Mouse (Mus musculus) bone marrow, adult 2 months (tissue): ENCODE measurements around the gene Cpm. TPM values are rescaled to one million over a fixed set of nuclear protein-coding genes. Genes with fewer than 3 reads are reported as not detected.

Experiments
- H3K27ac ChIP-seq: fragments of 200-500 bp; 2 replicates; pipeline ENCODE4 v1.5.1; 2012; ENCODE audit warnings: low read depth, mild to moderate bottlenecking, control low read depth, inconsistent platforms, low read length; ENCODE audit not compliant: control insufficient read depth, poor library complexity, insufficient read depth
- H3K4me1 ChIP-seq: fragments of 200-500 bp; 2 replicates; pipeline ENCODE4 v1.6.1; 2011; ENCODE audit warnings: low read length; ENCODE audit not compliant: control insufficient read depth, insufficient read depth
- H3K4me3 ChIP-seq: fragments of 200-500 bp; replicated peaks from 2 replicates; pipeline ENCODE3; 2011; ENCODE audit warnings: mild to moderate bottlenecking, low read depth, low read length, control low read depth; ENCODE audit not compliant: control insufficient read depth
- CTCF ChIP-seq: fragments of 200-500 bp; IDR thresholded peaks from 2 replicates; pipeline ENCODE4 v1.5.1; 2011; ENCODE audit warnings: low read length, control low read depth; ENCODE audit not compliant: control insufficient read depth, insufficient read depth
- POLR2A ChIP-seq: fragments of 200-500 bp; IDR thresholded peaks from 2 replicates; pipeline ENCODE4 v1.6.1; 2011; ENCODE audit warnings: low read depth, mild to moderate bottlenecking, control low read depth, low read length, borderline replicate concordance; ENCODE audit not compliant: control insufficient read depth
- WGBS: fragments of 180-500 bp; shearing (Covaris S2); methylation state at CpG from one replicate; pipeline ENCODE4 v1.1.7; 2018; 5-methylcytosine and 5-hydroxymethylcytosine counted together
- polyA plus RNA-seq: library from polyadenylated mRNA; stranded (reverse); fragments of >200 nt; gene quantifications from 2 replicates; pipeline ENCODE4 v1.2.4, GENCODE M21; 2011; ENCODE audit warnings: low replicate concordance; ENCODE audit not compliant: missing spikeins, insufficient read depth, insufficient read length

Cpm gene
- polyA plus RNA-seq, 1 experiment, result 11.6 TPM

DNA sequence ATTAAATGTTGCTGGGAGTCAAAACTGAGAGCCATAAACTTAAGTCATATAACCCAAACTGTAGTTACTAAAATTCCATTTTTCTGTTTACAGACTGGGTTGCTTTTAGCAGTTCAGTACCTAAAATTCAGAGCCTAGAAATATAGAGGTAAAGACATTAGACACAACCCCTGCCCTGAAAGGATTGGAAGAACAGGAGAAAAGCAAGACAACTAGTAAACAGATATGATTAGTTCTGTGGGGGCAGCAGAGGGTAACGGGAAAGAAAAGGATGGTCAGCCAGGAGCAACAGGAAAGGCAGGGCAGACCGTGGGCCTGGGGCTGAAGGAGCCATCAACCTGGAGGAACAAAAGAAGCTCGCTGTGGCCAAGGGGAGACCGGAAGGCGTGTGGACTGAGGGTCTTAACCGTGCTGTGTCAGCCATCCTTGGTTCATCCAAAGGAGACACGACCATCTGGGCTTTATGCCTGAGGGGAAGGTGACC is 11.3 kb downstream of the Cpm start:
- no peak for TF ChIP-seq POLR2A
- TF ChIP-seq CTCF, result no peak
- Histone ChIP-seq H3K4me3 (no peak overlapping the region), H3K27ac (no peak overlapping the region), H3K4me1 (peaks cover 2% of the 10 kb centered on the region)
- WGBS, result 82% methylated on average over 7 of the region's 7 CpGs

DNA sequence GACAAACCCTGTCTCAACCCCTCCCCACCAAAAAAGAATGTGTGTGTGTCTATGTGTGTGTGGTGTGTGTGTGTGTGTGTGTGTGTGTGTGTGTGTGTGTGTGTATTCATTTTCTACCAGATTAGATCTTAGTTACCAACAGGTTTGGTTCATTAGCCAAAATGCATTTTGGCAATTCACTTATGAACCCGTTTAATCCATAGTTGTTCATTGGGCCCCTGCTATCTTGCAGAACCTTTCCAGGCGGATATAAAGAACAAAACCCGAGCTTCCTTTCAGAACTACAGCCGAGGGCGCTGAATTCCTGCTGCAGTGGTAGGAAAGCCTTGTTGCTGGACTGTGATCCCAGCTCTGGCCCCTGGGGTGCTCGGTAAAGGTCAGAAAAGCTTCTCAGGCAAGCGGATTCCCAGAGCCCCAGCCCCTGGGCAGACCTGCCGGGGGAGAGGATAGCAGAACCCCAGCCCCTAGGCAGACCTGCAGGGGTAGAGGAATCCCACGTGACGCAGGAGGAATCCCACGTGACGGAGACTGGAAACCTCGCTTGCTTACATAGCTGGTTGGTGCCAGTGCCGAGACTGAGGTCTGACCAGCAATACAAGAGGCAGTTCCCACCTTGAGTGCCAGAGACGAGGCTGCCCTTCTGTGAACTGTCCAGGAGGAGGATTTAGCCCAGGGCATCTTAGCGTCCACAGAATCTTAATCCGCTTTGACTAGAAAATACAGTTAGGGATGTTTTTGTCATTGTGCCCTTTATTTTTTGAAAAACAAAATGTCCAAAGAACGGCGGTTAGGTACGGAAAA is 12.3 kb downstream of the Cpm start:
- no peak overlapping the region for H3K27ac ChIP-seq
- no peak overlapping the region for H3K4me3 ChIP-seq
- WGBS, result 87% methylated on average over 20 of the region's 20 CpGs
- peaks cover 3% of the 10 kb centered on the region for H3K4me1 ChIP-seq
- TF ChIP-seq POLR2A (no peak), CTCF (no peak)

DNA sequence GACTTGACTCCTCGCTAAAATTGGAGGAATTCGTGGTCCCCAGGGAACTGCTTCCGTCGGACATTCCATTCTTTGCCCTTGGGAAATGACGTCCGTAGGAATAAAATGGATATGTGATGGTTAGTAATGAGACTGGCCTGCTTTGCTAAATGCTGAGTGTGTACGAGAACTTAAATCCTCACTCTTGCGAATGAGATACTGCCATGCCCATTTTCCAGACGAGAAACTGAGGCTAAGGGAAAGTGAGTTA is 12.8 kb downstream of the Cpm start:
- WGBS, result 85% methylated on average over 9 of the region's 9 CpGs
- Histone ChIP-seq H3K4me3 (no peak overlapping the region), H3K4me1 (peaks cover 4% of the 10 kb centered on the region), H3K27ac (no peak overlapping the region)
- TF ChIP-seq CTCF, result no peak
- TF ChIP-seq POLR2A, result no peak

DNA sequence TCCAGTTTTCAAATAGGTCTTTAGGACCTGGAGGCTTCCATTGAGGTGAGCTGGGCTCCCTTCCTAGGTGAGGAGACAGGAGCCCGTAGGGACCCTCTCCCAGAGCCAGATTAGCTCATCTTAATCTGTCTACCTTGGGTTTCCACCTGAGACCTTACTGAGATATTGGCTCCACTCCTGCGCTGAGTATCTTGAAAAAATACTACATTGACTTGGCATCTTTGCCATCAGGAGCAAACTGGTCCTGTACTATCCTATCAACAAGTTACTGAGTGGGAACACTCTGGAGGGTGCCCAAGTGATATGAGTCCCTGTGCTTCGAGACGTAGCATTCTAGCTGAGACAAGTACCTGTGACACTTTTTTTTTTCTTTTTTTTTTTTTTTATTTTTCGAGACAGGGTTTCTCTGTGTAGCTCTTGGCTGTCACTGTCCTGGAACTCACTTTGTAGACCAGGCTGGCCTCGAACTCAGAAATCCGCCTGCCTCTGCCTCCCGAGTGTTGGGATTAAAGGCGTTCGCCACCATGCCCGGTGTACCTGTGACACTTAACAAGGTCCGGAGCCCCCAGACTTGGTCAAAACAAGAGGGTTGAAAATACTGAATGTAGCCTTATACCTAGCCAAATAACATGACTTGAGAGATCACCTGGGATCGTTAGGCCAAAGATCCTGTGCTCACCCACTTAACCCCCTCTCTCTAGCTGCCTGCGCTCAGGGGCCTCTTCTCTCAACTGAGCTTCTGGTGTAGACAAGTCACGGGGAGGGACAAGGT is 13.4 kb downstream of the Cpm start:
- H3K27ac ChIP-seq, result no peak overlapping the region
- WGBS, result 82% methylated on average over 15 of the region's 15 CpGs
- TF ChIP-seq POLR2A (no peak), CTCF (no peak)
- H3K4me1 ChIP-seq, result peaks cover 4% of the 10 kb centered on the region
- H3K4me3 ChIP-seq, result no peak overlapping the region

DNA sequence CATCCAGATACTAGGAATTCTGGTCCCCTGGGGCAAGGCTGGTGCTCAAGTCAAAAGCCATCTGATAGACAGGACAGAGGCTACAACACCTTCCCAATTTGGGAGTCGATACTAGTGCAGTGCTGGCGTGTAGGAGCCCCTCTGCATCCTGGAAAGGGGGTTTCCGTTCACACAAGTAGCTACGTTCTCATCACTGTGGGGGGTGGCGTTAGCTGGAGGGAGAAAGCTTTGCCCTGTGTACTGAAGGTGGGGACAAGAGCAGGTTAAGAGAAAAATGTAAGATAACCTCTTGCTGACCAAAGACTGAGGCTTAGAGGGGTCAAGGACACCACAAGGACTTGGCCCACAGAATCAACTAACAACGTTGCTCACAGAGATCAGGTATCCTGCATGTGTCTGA is 14.0 kb downstream of the Cpm start:
- WGBS, result 81% methylated on average over 6 of the region's 6 CpGs
- TF ChIP-seq CTCF, result no peak
- TF ChIP-seq POLR2A, result no peak
- Histone ChIP-seq H3K4me3 (no peak overlapping the region), H3K4me1 (peaks cover 4% of the 10 kb centered on the region), H3K27ac (no peak overlapping the region)

DNA sequence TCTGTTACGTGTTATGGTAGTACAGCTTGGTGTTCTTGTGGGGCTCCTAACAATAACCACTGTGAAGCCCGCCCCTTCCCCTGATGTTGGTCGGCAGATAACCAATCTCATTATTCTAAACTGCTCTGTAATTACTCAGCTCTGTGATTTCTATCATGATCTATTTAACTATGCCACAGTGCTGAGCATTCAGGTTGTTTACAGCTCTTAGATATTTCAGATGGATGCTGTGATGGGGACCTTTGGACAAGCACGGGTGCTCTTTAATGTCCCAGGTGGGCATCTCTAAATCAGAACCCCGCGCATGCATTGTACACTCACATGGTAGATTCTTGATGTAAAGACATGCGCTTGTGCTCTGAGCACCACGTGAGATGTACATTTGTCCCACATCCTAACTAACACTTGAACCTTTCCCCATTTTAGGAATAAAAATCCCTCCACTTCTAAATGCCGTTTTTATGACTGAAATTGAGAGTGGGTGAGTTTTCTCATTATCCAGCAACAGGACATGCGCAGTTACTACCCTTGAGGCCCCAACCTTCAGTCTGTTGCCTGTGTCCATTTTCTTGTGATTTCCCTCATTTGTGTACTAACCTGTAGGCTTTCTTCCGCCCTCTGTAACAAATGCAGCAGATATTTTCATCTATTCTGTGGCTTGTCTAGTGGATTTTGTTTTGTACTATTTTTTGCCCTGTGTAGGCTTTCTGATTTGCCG is 14.6 kb downstream of the Cpm start:
- Histone ChIP-seq H3K4me1 (peaks cover 4% of the 10 kb centered on the region), H3K4me3 (no peak overlapping the region), H3K27ac (no peak overlapping the region)
- no peak for TF ChIP-seq CTCF
- TF ChIP-seq POLR2A, result no peak
- 85% methylated on average over 12 of the region's 12 CpGs for WGBS

DNA sequence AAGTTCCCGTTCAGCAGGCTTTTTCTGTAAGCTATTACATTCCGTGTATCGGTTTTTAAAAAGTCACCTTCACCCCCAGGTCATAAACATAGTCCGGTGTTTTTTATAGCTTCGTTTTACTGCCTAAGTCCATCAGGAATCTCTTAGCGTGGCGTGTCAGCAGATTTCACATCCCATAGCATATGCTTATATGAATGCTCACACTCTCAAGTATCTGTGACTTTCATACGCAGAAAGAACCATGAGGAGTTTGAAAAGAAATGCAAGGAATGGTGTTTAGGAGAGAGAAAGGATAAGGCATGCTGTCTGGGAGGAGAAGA is 15.1 kb downstream of the Cpm start:
- H3K27ac ChIP-seq, result no peak overlapping the region
- TF ChIP-seq CTCF (no peak), POLR2A (no peak)
- no peak overlapping the region for H3K4me3 ChIP-seq
- peaks cover 4% of the 10 kb centered on the region for H3K4me1 ChIP-seq
- WGBS, result 85% methylated on average over 8 of the region's 8 CpGs

DNA sequence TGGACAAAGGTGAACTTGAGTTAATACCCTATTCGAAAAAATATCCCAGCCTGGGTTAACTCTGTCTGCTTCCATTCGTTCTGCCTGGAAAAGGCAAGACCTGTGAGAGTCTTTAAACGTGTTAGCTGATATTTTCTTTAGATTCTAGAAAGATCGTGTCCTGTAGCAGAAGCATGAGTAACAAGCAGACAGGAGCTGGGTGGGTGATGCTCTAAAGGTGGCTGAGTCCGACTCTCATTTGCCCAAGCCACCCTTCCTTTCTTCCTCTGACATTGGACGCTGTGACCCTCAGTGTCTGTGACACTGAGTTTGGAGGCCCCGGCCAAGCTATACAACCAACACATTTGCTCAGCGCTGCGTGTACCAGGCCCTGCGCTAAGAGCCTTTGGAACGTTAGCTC is 15.5 kb downstream of the Cpm start:
- Histone ChIP-seq H3K27ac (no peak overlapping the region), H3K4me3 (no peak overlapping the region), H3K4me1 (peaks cover 4% of the 10 kb centered on the region)
- no peak for TF ChIP-seq POLR2A
- no peak for TF ChIP-seq CTCF
- WGBS, result 86% methylated on average over 11 of the region's 11 CpGs
